Mouse (Mus musculus) hindbrain, embryonic 16.5 days (tissue): ENCODE measurements around the gene Tas2r126. TPM values are rescaled to one million over a fixed set of nuclear protein-coding genes. Genes with fewer than 3 reads are reported as not detected.
"Not testable (repeated sequence)": the region's sequence is repeated elsewhere in the genome, so short reads cannot be mapped to it uniquely, and the experiment has no call there.

Experiments
- ATAC-seq: fragments of 200-750 bp; cut with Nextera tagmentation; 2 replicates; pipeline ENCODE4 v1.8.0; 2017; ENCODE audit warnings: moderate TSS enrichment, moderate library complexity
- H3K27ac ChIP-seq: fragments of 300-500 bp; sonication (generic); 2 replicates; pipeline ENCODE4 v1.5.1; 2014; ENCODE audit warnings: low read depth, mild to moderate bottlenecking, control low read depth, low read length, moderate library complexity
- H3K27me3 ChIP-seq: fragments of 300-500 bp; sonication (generic); replicated peaks from 2 replicates; pipeline ENCODE4 v1.6.1; 2014; ENCODE audit warnings: low read length; ENCODE audit not compliant: control insufficient read depth, insufficient read depth
- H3K36me3 ChIP-seq: fragments of 300-500 bp; sonication (generic); 2 replicates; pipeline ENCODE4 v1.6.1; 2014; ENCODE audit warnings: mild to moderate bottlenecking, low read length, moderate library complexity, mixed read lengths; ENCODE audit not compliant: control insufficient read depth, insufficient read depth
- H3K4me1 ChIP-seq: fragments of 300-500 bp; sonication (generic); 2 replicates; pipeline ENCODE4 v1.6.1; 2014; ENCODE audit warnings: low read depth, low read length; ENCODE audit not compliant: control insufficient read depth, insufficient read depth
- H3K4me2 ChIP-seq: fragments of 300-500 bp; sonication (generic); 2 replicates; pipeline ENCODE4 v1.6.1; 2014; ENCODE audit warnings: mild to moderate bottlenecking, low read length, control low read depth, moderate library complexity
- H3K4me3 ChIP-seq: fragments of 300-500 bp; sonication (generic); 2 replicates; pipeline ENCODE4 v1.5.1; 2014; ENCODE audit warnings: mild to moderate bottlenecking, low read length, control low read depth, moderate library complexity
- H3K9ac ChIP-seq: fragments of 300-500 bp; sonication (generic); 2 replicates; pipeline ENCODE4 v1.6.1; 2014; ENCODE audit warnings: low read depth, mild to moderate bottlenecking, control low read depth, low read length, moderate library complexity
- H3K9me3 ChIP-seq: fragments of 300-500 bp; sonication (generic); 2 replicates; pipeline ENCODE4 v1.6.1; 2014; ENCODE audit warnings: mild to moderate bottlenecking, low read length, moderate library complexity; ENCODE audit not compliant: control insufficient read depth
- WGBS: fragments of 180-500 bp; shearing (Covaris S2); extraction: QIAGEN DNeasy Blood & Tissue Kit; methylation state at CpG from one replicate; pipeline ENCODE4 v1.1.7; 2014; 5-methylcytosine and 5-hydroxymethylcytosine counted together
- polyA plus RNA-seq: library from polyadenylated mRNA; unstranded; fragments of >200 nt; fragmentation: Nextera tagmentation; extraction: Ambion mirVana; gene quantifications from 2 replicates; pipeline ENCODE4 v1.2.1, GENCODE M21; 2015

Tas2r126 gene
- polyA plus RNA-seq, 1 experiment from 2014 or later: not detected

DNA sequence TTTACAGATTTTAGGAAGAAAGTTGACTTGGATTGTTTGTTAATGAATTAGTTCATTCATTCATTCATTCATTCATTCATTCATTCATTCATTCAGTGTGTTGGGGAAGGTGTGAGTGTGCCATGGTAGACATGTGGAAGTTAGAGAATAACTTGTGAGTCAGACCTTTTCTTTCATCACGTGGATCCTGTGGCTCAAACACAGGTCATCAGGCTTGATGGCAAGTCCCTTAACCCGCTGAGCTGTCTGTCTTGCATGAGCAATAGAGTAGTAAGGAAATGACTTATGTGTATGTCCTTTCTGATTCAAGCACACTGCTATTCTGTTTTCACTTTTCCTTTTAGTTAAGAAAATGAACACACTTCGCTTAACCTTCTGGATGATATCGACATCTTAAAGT, 36.2 kb downstream of the Tas2r126 start:
- ATAC-seq: no peak
- H3K9me3 ChIP-seq: no peaks in the 10 kb centered on the region
- H3K9ac ChIP-seq: no peak overlapping the region
- 94% methylated on average over 4 of the region's 4 CpGs for WGBS
- no peaks in the 10 kb centered on the region for H3K27me3 ChIP-seq
- no peaks in the 10 kb centered on the region for H3K4me1 ChIP-seq
- H3K4me3 ChIP-seq: no peak overlapping the region
- H3K27ac ChIP-seq: no peak overlapping the region
- no peaks in the 10 kb centered on the region for H3K36me3 ChIP-seq
- H3K4me2 ChIP-seq: no peak overlapping the region

DNA sequence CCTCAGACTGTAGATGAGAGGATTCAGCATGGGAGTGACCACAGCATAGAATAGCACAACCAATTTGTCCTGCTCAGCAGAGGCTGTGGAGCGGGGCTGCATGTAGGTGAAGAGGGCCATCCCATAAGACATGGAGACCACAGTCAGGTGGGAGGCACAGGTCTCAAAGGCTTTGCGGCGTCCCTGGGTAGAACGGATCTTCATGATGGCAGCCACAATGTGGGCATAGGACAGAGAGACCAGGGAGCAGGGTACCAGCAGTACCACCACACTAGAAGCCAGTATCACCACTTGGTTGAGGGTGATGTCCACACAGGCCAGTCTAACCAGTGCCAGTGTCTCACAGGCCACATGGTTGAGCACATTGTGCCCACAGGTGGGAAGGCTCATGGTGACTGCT, 37.0 kb downstream of the Tas2r126 start:
- not testable (repeated sequence) for H3K4me3 ChIP-seq, H3K4me1 ChIP-seq, ATAC-seq, H3K36me3 ChIP-seq, H3K27me3 ChIP-seq, H3K4me2 ChIP-seq, H3K9ac ChIP-seq, H3K27ac ChIP-seq, H3K9me3 ChIP-seq
- WGBS: 96% methylated on average over 4 of the region's 4 CpGs

DNA sequence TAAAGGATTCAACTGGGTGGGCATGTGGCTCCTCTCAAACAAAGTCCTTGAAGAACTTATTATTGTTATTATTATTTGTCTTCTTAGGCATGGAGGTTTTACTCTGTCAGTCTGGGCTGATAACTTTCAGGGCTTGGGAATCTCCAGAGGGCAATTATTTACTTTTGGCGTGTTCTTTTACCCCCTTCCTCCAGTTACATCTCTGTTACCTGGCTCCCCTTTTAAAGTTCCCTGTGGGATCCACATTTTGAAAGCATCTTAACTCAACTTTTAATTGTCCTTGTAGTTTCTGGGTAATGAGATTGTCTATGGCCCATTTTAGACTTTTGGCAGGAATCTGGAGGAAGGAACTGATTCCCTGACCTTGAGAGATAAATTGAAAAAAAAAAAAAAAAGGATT, 41.9 kb downstream of the Tas2r126 start, which contains the start of gene Olfr457:
TSS of gene Olfr457 (minus strand) at position 101 of the 400 bp plus-strand sequence.
- no peaks in the 10 kb centered on the region for H3K9me3 ChIP-seq
- no peaks in the 10 kb centered on the region for H3K4me1 ChIP-seq
- H3K27me3 ChIP-seq: no peaks in the 10 kb centered on the region
- H3K27ac ChIP-seq: no peak within 1 kb of the TSS
- 81% methylated on average over 1 of the region's 1 CpGs for WGBS
- no peaks in the 10 kb centered on the region for H3K36me3 ChIP-seq
- no peak within 1 kb of the TSS for H3K9ac ChIP-seq
- no peak within 1 kb of the TSS for H3K4me3 ChIP-seq
- ATAC-seq: no peak
- no peak within 1 kb of the TSS for H3K4me2 ChIP-seq

DNA sequence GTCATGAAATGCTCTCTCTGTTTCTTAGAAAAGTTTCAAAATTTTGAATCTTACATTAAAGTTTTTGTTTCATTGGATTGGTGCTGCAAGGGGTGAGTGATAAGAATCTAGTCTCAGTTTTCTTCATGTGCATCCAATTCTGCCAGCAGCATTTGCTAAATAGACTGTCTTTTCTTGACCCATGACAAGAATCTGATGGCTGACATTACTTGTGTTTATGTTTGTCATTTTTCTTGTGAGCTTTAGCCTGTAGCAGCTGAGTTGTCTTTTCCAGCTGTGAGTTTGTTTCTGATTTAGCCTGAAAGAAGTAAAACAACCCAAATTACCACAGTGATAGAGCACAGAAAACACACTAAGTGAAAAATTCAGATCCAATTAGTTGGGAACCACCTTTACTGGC, 50.3 kb downstream of the Tas2r126 start:
- H3K4me3 ChIP-seq: no peak overlapping the region
- no peaks in the 10 kb centered on the region for H3K9me3 ChIP-seq
- H3K4me1 ChIP-seq: no peaks in the 10 kb centered on the region
- H3K36me3 ChIP-seq: no peaks in the 10 kb centered on the region
- no peak overlapping the region for H3K27ac ChIP-seq
- H3K27me3 ChIP-seq: no peaks in the 10 kb centered on the region
- H3K9ac ChIP-seq: no peak overlapping the region
- no peak for ATAC-seq
- H3K4me2 ChIP-seq: no peak overlapping the region

Other genes starting within 250 kb of the Tas2r126 start
- gene Tas2r144, start 219.2 kb upstream of the Tas2r126 start, polyA plus RNA-seq: not detected in 2 replicates
- gene Gstk1, start 188.6 kb upstream of the Tas2r126 start, polyA plus RNA-seq: 14.2 and 15.0 TPM in 2 replicates
- gene Tmem139, start 172.6 kb upstream of the Tas2r126 start, polyA plus RNA-seq: 0.14 TPM in 2 replicates
- gene Casp2, start 169.6 kb upstream of the Tas2r126 start, polyA plus RNA-seq: 28.2 and 31.8 TPM in 2 replicates
- 0.99 and 1.2 TPM in 2 replicates for gene Clcn1, start 147.8 kb upstream of the Tas2r126 start, polyA plus RNA-seq
- 7.2 and 7.3 TPM in 2 replicates for gene Fam131b, start 109.9 kb upstream of the Tas2r126 start, polyA plus RNA-seq
- gene Zyx, start 84.9 kb upstream of the Tas2r126 start, polyA plus RNA-seq: 52.4 and 69.7 TPM in 2 replicates
- 0.25 and 0.49 TPM in 2 replicates for gene Epha1, start 61.3 kb upstream of the Tas2r126 start, polyA plus RNA-seq
- gene Tas2r143, start 34.3 kb upstream of the Tas2r126 start, polyA plus RNA-seq: not detected in 2 replicates
- not detected in 2 replicates for gene Tas2r135, start 29.1 kb upstream of the Tas2r126 start, polyA plus RNA-seq
- not detected in 2 replicates for gene Olfr458, start 30.7 kb downstream of the Tas2r126 start, polyA plus RNA-seq
- gene Olfr457, start 41.8 kb downstream of the Tas2r126 start, polyA plus RNA-seq: 0.12 TPM in 1 of 2 replicates, not detected in the other
- not detected in 2 replicates for gene Olfr456, start 52.7 kb downstream of the Tas2r126 start, polyA plus RNA-seq
- not detected in 2 replicates for gene Olfr455, start 113.1 kb downstream of the Tas2r126 start, polyA plus RNA-seq
- not detected in 2 replicates for gene Tcaf3, start 163.2 kb downstream of the Tas2r126 start, polyA plus RNA-seq
- gene Tcaf2, start 210.7 kb downstream of the Tas2r126 start, polyA plus RNA-seq: 2.2 and 2.6 TPM in 2 replicates